In genomic region chr17:75617280-75617679, GRCm38 (mm10) we compare ENCODE assay signal across 8 mouse cellular contexts.
DNase-seq lines count a peak whose midpoint lies in the region; ATAC-seq and TF ChIP-seq lines count a peak whose summit lies in the region.

No protein-coding gene starts in this region.

- TF ChIP-seq POLR2A in liver, adult 2 months (IDR thresholded peaks at IDR 0.05; ENCODE audit: extremely low read depth, insufficient read depth, low read length) = no peak

- H3K4me3 ChIP-seq in liver, adult 2 months (ENCODE audit: insufficient read depth, low read depth, low read length) = no peak overlapping the region
- H3K4me3 ChIP-seq in liver, embryonic 11.5 days (ENCODE audit: low read depth, low read length) = no peak overlapping the region
- H3K4me3 ChIP-seq in forebrain, embryonic 10.5 days = no peak overlapping the region
- H3K4me3 ChIP-seq in kidney, embryonic 14.5 days (ENCODE audit: low read length) = no peak overlapping the region
- no peak overlapping the region for H3K4me3 ChIP-seq in midbrain, embryonic 12.5 days

- H3K4me1 ChIP-seq in liver, adult 2 months (ENCODE audit: control insufficient read depth, insufficient read depth, low read length) = no peaks in the 10 kb centered on the region
- H3K4me1 ChIP-seq in liver, embryonic 11.5 days (replicated peaks; ENCODE audit: control insufficient read depth, insufficient read depth, low read length) = no peaks in the 10 kb centered on the region
- no peaks in the 10 kb centered on the region for H3K4me1 ChIP-seq in forebrain, embryonic 10.5 days
- H3K4me1 ChIP-seq in kidney, embryonic 14.5 days (ENCODE audit: control insufficient read depth, insufficient read depth, low read length) = no peaks in the 10 kb centered on the region
- H3K4me1 ChIP-seq in midbrain, embryonic 12.5 days = no peaks in the 10 kb centered on the region

- 0 out of 2 replicates have a peak, but pooled peaks have one; percentile 35 for TF ChIP-seq CTCF in liver, adult 2 months (IDR thresholded peaks at IDR 0.05; ENCODE audit: low read depth, low read length)

- H3K9me3 ChIP-seq in liver, embryonic 11.5 days (ENCODE audit: control insufficient read depth, low read length) = no peaks in the 10 kb centered on the region
- H3K9me3 ChIP-seq in forebrain, embryonic 10.5 days = no peaks in the 10 kb centered on the region
- H3K9me3 ChIP-seq in kidney, embryonic 14.5 days (ENCODE audit: control insufficient read depth, low read length) = no peaks in the 10 kb centered on the region
- H3K9me3 ChIP-seq in midbrain, embryonic 12.5 days = no peaks in the 10 kb centered on the region

- peak; percentile 40 for DNase-seq in liver, adult 2 months (ENCODE audit: extremely low read depth, low read depth, low spot score)
- DNase-seq in liver, embryonic 11.5 days (ENCODE audit: low spot score) = no peak
- DNase-seq in adipocyte (ENCODE audit: low spot score) = peak; percentile 61
- peak; percentile 15 for DNase-seq in forebrain, embryonic 10.5 days (ENCODE audit: extremely low spot score, low spot score)
- DNase-seq in ovary, postnatal 10 days (ENCODE audit: low spot score) = no peak
- DNase-seq in thymus, adult 18-20 months = no peak

- no peaks in the 10 kb centered on the region for H3K79me2 ChIP-seq in liver, adult 2 months (ENCODE audit: control insufficient read depth, insufficient read depth, low read length)

- ATAC-seq in liver, embryonic 11.5 days (replicated peaks; ENCODE audit: low FRiP score) = no peak
- ATAC-seq in kidney, embryonic 14.5 days (ENCODE audit: low FRiP score, low TSS enrichment) = peak; percentile 35; the same call in 1 of the 2 replicates
- peak; percentile 74 for ATAC-seq in midbrain, embryonic 12.5 days (ENCODE audit: low FRiP score, low read depth)

- H3K36me3 ChIP-seq in liver, adult 2 months (ENCODE audit: control insufficient read depth, insufficient read depth, low read length) = no peaks in the 10 kb centered on the region
- H3K36me3 ChIP-seq in liver, embryonic 11.5 days (ENCODE audit: control insufficient read depth, insufficient read depth, low read length) = no peaks in the 10 kb centered on the region
- no peaks in the 10 kb centered on the region for H3K36me3 ChIP-seq in forebrain, embryonic 10.5 days (replicated peaks)
- no peaks in the 10 kb centered on the region for H3K36me3 ChIP-seq in kidney, embryonic 14.5 days (ENCODE audit: control insufficient read depth, insufficient read depth, low read length)
- no peaks in the 10 kb centered on the region for H3K36me3 ChIP-seq in midbrain, embryonic 12.5 days

- 20% methylated on average over 6 of the region's 6 CpGs for WGBS in liver, adult 2 months
- WGBS in liver, embryonic 11.5 days = 23% methylated on average over 6 of the region's 6 CpGs
- WGBS in forebrain, embryonic 10.5 days = 21% methylated on average over 6 of the region's 6 CpGs
- 25% methylated on average over 6 of the region's 6 CpGs for WGBS in kidney, embryonic 14.5 days
- WGBS in midbrain, embryonic 12.5 days = 14% methylated on average over 6 of the region's 6 CpGs

- no peak overlapping the region for H3K4me2 ChIP-seq in liver, embryonic 11.5 days
- H3K4me2 ChIP-seq in kidney, embryonic 14.5 days (replicated peaks; ENCODE audit: low read depth, low read length) = no peak overlapping the region
- no peak overlapping the region for H3K4me2 ChIP-seq in midbrain, embryonic 12.5 days (replicated peaks)

- no peak overlapping the region for H3K9ac ChIP-seq in liver, adult 2 months (ENCODE audit: low read depth, low read length)
- no peak overlapping the region for H3K9ac ChIP-seq in liver, embryonic 11.5 days (ENCODE audit: low read depth, low read length)
- no peak overlapping the region for H3K9ac ChIP-seq in kidney, embryonic 14.5 days (ENCODE audit: low read depth, low read length)
- no peak overlapping the region for H3K9ac ChIP-seq in midbrain, embryonic 12.5 days (replicated peaks)

- no peaks in the 10 kb centered on the region for H3K27me3 ChIP-seq in liver, adult 2 months (ENCODE audit: control insufficient read depth, insufficient read depth, low read length)
- no peaks in the 10 kb centered on the region for H3K27me3 ChIP-seq in liver, embryonic 11.5 days (replicated peaks; ENCODE audit: control insufficient read depth, insufficient read depth, low read length)
- no peaks in the 10 kb centered on the region for H3K27me3 ChIP-seq in forebrain, embryonic 10.5 days (ENCODE audit: poor library complexity, severe bottlenecking)
- H3K27me3 ChIP-seq in kidney, embryonic 14.5 days (ENCODE audit: control insufficient read depth, insufficient read depth, low read length) = no peaks in the 10 kb centered on the region
- no peaks in the 10 kb centered on the region for H3K27me3 ChIP-seq in midbrain, embryonic 12.5 days

- no peak overlapping the region for H3K27ac ChIP-seq in liver, adult 2 months (replicated peaks; ENCODE audit: insufficient read depth, low read depth, low read length)
- no peak overlapping the region for H3K27ac ChIP-seq in liver, embryonic 11.5 days (ENCODE audit: low read depth, low read length)
- H3K27ac ChIP-seq in forebrain, embryonic 10.5 days = no peak overlapping the region
- H3K27ac ChIP-seq in kidney, embryonic 14.5 days (ENCODE audit: low read depth, low read length) = no peak overlapping the region
- H3K27ac ChIP-seq in midbrain, embryonic 12.5 days (replicated peaks) = no peak overlapping the region

Comparison
In these comparisons a context has a peak if more than half of its experiments do, and no peak if none do; other contexts are left out.
1. DNase-seq: peak in liver, adult 2 months (single experiment), adipocyte (single experiment) and forebrain, embryonic 10.5 days (single experiment); none in liver, embryonic 11.5 days (single experiment), ovary, postnatal 10 days (single experiment) and thymus, adult 18-20 months (0 of 2).